Mouse (Mus musculus): ENCODE measurements at regions not wholly inside any gene's neighbourhood (a gene's known extent, or its start where the extent isn't known, plus 50 kb on each side); places are given as distances from the start of the nearest gene placed in this dataset.

DNA sequence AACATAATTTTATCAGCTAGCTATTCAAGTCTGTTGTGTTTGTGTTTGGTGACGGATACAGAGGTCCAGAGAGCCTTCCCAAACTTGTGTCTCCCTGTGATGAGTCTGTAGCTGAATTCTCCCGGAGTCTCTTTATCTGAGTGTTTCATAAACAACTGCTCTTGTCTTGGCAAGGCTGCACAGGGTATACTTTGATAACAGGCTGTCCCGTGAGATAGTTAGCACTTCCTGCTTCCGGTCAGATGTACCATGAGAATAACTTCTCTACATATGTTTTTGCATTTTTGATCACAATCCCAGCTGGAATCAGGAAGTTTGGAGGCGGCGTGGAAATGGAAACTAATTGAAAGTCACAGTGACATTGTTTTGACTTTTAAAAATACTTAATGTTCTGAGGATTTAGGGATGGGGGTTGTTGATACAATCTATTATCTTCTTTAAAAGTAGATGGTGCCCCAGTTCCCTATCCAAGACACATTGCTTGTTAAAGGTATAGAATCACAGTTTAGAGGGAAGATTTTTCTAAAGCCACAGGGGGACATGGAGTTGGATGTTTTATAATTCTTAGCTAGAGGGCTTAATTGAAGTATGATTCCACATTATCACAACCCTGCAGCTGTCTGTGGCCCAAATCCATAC, 257.9 kb downstream of the Gm10295 start:
- Histone ChIP-seq H3K27ac (ENCODE audit: insufficient read depth, low read depth) (no peak overlapping the region), H3K27me3 (replicated peaks) (no peaks in the 10 kb centered on the region), H3K4me1 (ENCODE audit: control insufficient read depth in 1 of 2, insufficient read depth in 2 of 2) (no peaks in the 10 kb centered on the region), H3K4me3 (replicated peaks in 1 of 3; ENCODE audit: low read depth in 2 of 3, low read length in 2 of 3, poor library complexity in 1 of 3) (no peak overlapping the region), H3K9ac (ENCODE audit: insufficient read depth, low read depth) (no peak overlapping the region), H3K9me3 (replicated peaks; ENCODE audit: low read length) (peaks cover 34% of the 10 kb centered on the region), H3K36me3 (replicated peaks in 1 of 2; ENCODE audit: control insufficient read depth in 1 of 2, insufficient read depth in 1 of 2, low read length in 1 of 2) (no peaks in the 10 kb centered on the region), H3K79me2 (replicated peaks; ENCODE audit: control insufficient read depth, extremely low read depth, insufficient read depth, poor library complexity, severe bottlenecking) (no peaks in the 10 kb centered on the region), H3K4me2 (ENCODE audit: insufficient read depth, low read depth, poor library complexity, severe bottlenecking) (no peak overlapping the region)
- in situ Hi-C loops (cut with MboI; ENCODE audit: low pct_ligation_motif_present, low pct_unique_long_range_greater_than_20kb, low sequenced_read_pairs), result no loop called here
- no peak for TF ChIP-seq TCF12 (IDR thresholded peaks at IDR 0.05; ENCODE audit: low read depth, low read length)
- TF ChIP-seq USF2 (conservative IDR thresholded peaks at IDR 0.05; ENCODE audit: low read depth, low read length), result no peak
- TF ChIP-seq ELF1 (IDR thresholded peaks at IDR 0.05; ENCODE audit: low read depth, low read length), result no peak
- no peak for TF ChIP-seq KAT2A (IDR thresholded peaks at IDR 0.05; ENCODE audit: insufficient replicate concordance, low read length)
- TF ChIP-seq MAX (IDR thresholded peaks at IDR 0.05; ENCODE audit: low read length), result no peak
- TF ChIP-seq MXI1 (IDR thresholded peaks at IDR 0.05; ENCODE audit: low read depth, low read length), result no peak
- TF ChIP-seq ZKSCAN1 (IDR thresholded peaks at IDR 0.05; ENCODE audit: borderline replicate concordance, low read depth, low read length), result no peak
- TF ChIP-seq USF1 (IDR thresholded peaks at IDR 0.05; ENCODE audit: low read depth, low read length), result no peak
- no peak for TF ChIP-seq NRF1 (IDR thresholded peaks at IDR 0.05; ENCODE audit: low read depth, low read length)
- no peak for TF ChIP-seq MYC (IDR thresholded peaks at IDR 0.05; ENCODE audit: low read depth, low read length)
- no peak for TF ChIP-seq CHD1 (IDR thresholded peaks at IDR 0.05; ENCODE audit: low read depth, low read length)
- no peak for TF ChIP-seq MEF2A (IDR thresholded peaks at IDR 0.05; ENCODE audit: borderline replicate concordance, low read depth, low read length)
- no peak for TF ChIP-seq CHD2 (IDR thresholded peaks at IDR 0.05; ENCODE audit: low read length)
- dilution Hi-C loops (cut with MboI; ENCODE audit: extremely low pct_ligation_motif_present, extremely low pct_unique_long_range_greater_than_20kb, low sequenced_read_pairs), result no loop called here
- DNase-seq (ENCODE audit: extremely low read depth), result no peak

DNA sequence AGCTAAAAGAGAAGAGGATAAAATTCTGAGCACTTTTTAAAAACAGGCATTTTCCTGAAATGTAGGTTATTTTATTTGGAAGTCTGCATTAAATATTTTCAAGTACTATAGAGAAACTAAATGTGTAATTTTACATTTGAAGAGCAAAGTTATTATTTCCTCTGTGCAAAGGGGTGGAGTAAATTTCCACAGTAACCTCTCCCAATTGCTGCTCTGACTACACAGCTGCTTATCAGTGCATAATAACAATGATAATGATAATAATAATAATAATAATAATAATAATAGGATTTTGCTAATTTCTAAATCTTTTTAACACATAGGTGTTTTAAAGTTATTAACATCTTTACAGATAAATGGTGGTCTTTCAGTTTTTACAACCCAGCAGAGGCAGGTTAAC, 258.5 kb downstream of the Gm10295 start:
- Histone ChIP-seq H3K9me3 (replicated peaks; ENCODE audit: low read length) (peaks cover 33% of the 10 kb centered on the region), H3K36me3 (replicated peaks in 1 of 2; ENCODE audit: control insufficient read depth in 1 of 2, insufficient read depth in 1 of 2, low read length in 1 of 2) (no peaks in the 10 kb centered on the region), H3K79me2 (replicated peaks; ENCODE audit: control insufficient read depth, extremely low read depth, insufficient read depth, poor library complexity, severe bottlenecking) (no peaks in the 10 kb centered on the region), H3K27me3 (replicated peaks) (no peaks in the 10 kb centered on the region), H3K4me3 (replicated peaks in 1 of 3; ENCODE audit: low read depth in 2 of 3, low read length in 2 of 3, poor library complexity in 1 of 3) (no peak overlapping the region), H3K9ac (ENCODE audit: insufficient read depth, low read depth) (no peak overlapping the region), H3K4me2 (ENCODE audit: insufficient read depth, low read depth, poor library complexity, severe bottlenecking) (no peak overlapping the region), H3K27ac (ENCODE audit: insufficient read depth, low read depth) (no peak overlapping the region), H3K4me1 (ENCODE audit: control insufficient read depth in 1 of 2, insufficient read depth in 2 of 2) (no peaks in the 10 kb centered on the region)
- no peak for DNase-seq (ENCODE audit: extremely low read depth)
- TF ChIP-seq UBTF (IDR thresholded peaks at IDR 0.05; ENCODE audit: low read depth, low read length) (no peak), ZC3H11A (IDR thresholded peaks at IDR 0.05; ENCODE audit: low read depth, low read length) (no peak), ETS1 (conservative IDR thresholded peaks at IDR 0.05; ENCODE audit: low read depth, low read length) (no peak), CHD2 (IDR thresholded peaks at IDR 0.05; ENCODE audit: low read length) (no peak), USF2 (conservative IDR thresholded peaks at IDR 0.05; ENCODE audit: low read depth, low read length) (no peak), CTCF (conservative IDR thresholded peaks at IDR 0.05 in 1 of 2, IDR thresholded peaks at IDR 0.05 in 1 of 2; ENCODE audit: low read depth in 2 of 2, low read length in 2 of 2) (no peak)
- in situ Hi-C loops (cut with MboI; ENCODE audit: low pct_ligation_motif_present, low pct_unique_long_range_greater_than_20kb, low sequenced_read_pairs) (no loop called here), dilution Hi-C loops (cut with MboI; ENCODE audit: extremely low pct_ligation_motif_present, extremely low pct_unique_long_range_greater_than_20kb, low sequenced_read_pairs) (no loop called here)

Measured in CH12.LX (cell line).